Mouse (Mus musculus): ENCODE data around the gene Mknk2. TPM values are rescaled to one million over a fixed set of nuclear protein-coding genes. Genes with fewer than 3 reads are reported as not detected.

The Mknk2 gene
- polyA plus RNA-seq, 1 experiment from 2014 or later = 70.8 TPM

- H3K4me2 ChIP-seq = no peak overlapping the region
- no peak overlapping the region for H3K27ac ChIP-seq
- no peak overlapping the region for H3K4me3 ChIP-seq
- H3K9ac ChIP-seq = no peak overlapping the region
- peaks cover 54% of the 10 kb centered on the region for H3K36me3 ChIP-seq
- H3K4me1 ChIP-seq (replicated peaks) = 0 out of 2 replicates have a peak, but pooled peaks cover 3% of the 10 kb centered on the region
- no peak for ATAC-seq (replicated peaks; ENCODE audit: insufficient number of reproducible peaks, insufficient read depth, low FRiP score, low read depth)
- H3K9me3 ChIP-seq (replicated peaks) = no peaks in the 10 kb centered on the region
- 89% methylated on average over 3 of the region's 3 CpGs for WGBS
- no peaks in the 10 kb centered on the region for H3K27me3 ChIP-seq
Measured at GRCm38 (mm10) chr10:80686617-80687016, 8.7 kb upstream of the Mknk2 start.

DNA sequence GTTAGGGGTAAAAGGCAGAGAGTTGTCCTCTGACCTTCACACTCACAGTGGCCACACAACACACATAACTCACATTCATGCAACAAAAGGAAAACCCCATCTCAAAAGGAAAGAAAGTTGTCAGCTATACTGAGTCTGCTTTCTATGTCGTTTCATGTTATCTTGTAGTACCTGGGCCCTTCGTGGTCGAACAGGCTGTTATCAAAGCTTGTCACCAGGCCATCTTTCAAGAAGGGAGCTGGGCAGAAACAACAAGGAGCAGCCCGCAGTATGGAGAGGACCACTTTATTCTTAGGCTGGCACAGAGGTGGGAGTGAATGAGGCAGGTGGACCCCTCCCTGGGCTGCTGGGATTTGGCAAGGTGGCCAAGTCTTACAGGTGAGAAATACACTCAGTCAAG lies 7.1 kb upstream of the Mknk2 start:
- H3K36me3 ChIP-seq = peaks cover 43% of the 10 kb centered on the region
- peaks cover 8% of the 10 kb centered on the region for H3K4me1 ChIP-seq (replicated peaks)
- no peaks in the 10 kb centered on the region for H3K9me3 ChIP-seq (replicated peaks)
- H3K9ac ChIP-seq = no peak overlapping the region
- no peak for ATAC-seq (replicated peaks; ENCODE audit: insufficient number of reproducible peaks, insufficient read depth, low FRiP score, low read depth)
- no peaks in the 10 kb centered on the region for H3K27me3 ChIP-seq
- H3K27ac ChIP-seq = no peak overlapping the region
- 45% methylated on average over 4 of the region's 4 CpGs for WGBS
- no peak overlapping the region for H3K4me2 ChIP-seq
- no peak overlapping the region for H3K4me3 ChIP-seq

DNA sequence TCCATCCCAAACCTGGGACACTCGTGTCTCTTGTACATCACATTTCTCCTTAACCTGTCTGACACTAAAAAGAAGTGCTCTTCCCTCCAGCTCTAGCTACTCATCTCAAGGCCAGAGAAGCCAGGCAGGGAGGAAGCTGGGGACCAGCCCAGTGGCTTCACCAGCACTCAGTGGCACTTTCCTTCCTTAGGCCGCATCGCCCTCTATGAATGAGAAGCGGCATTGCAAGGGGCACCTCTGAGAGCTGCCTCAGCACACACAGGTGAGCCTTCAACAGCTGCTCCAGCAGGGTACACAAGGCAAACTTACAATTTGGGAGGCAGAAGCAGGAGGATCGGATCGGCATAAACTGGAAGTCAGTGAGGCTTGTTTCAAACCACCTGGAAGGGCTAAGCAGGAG lies 6.3 kb upstream of the Mknk2 start:
- Histone ChIP-seq H3K9me3 (replicated peaks) (no peaks in the 10 kb centered on the region), H3K36me3 (peaks cover 38% of the 10 kb centered on the region), H3K4me2 (no peak overlapping the region), H3K27me3 (no peaks in the 10 kb centered on the region), H3K27ac (no peak overlapping the region), H3K4me1 (replicated peaks) (peaks cover 15% of the 10 kb centered on the region), H3K9ac (no peak overlapping the region), H3K4me3 (no peak overlapping the region)
- peak; percentile 40; the same call in 1 of the 2 replicates for ATAC-seq (replicated peaks; ENCODE audit: insufficient number of reproducible peaks, insufficient read depth, low FRiP score, low read depth)
- 53% methylated on average over 6 of the region's 6 CpGs for WGBS

- no peak overlapping the region for H3K9ac ChIP-seq
- no peak overlapping the region for H3K4me2 ChIP-seq
- no peak overlapping the region for H3K27ac ChIP-seq
- peaks cover 21% of the 10 kb centered on the region for H3K4me1 ChIP-seq (replicated peaks)
- WGBS = 86% methylated on average over 1 of the region's 1 CpGs
- H3K36me3 ChIP-seq = peaks cover 37% of the 10 kb centered on the region
- H3K4me3 ChIP-seq = no peak overlapping the region
- no peaks in the 10 kb centered on the region for H3K9me3 ChIP-seq (replicated peaks)
- H3K27me3 ChIP-seq = no peaks in the 10 kb centered on the region
- ATAC-seq (replicated peaks; ENCODE audit: insufficient number of reproducible peaks, insufficient read depth, low FRiP score, low read depth) = no peak
Measured at GRCm38 (mm10) chr10:80683647-80684046, 5.7 kb upstream of the Mknk2 start.

GRCm38 (mm10) chr10:80682003-80682402 lies 4.1 kb upstream of the Mknk2 start:
- ATAC-seq (replicated peaks; ENCODE audit: insufficient number of reproducible peaks, insufficient read depth, low FRiP score, low read depth) = no peak
- no peak overlapping the region for H3K4me3 ChIP-seq
- H3K4me2 ChIP-seq = no peak overlapping the region
- 91% methylated on average over 6 of the region's 6 CpGs for WGBS
- no peak overlapping the region for H3K9ac ChIP-seq
- H3K27me3 ChIP-seq = no peaks in the 10 kb centered on the region
- no peak overlapping the region for H3K27ac ChIP-seq
- peaks cover 30% of the 10 kb centered on the region for H3K36me3 ChIP-seq
- H3K4me1 ChIP-seq (replicated peaks) = peaks cover 37% of the 10 kb centered on the region
- no peaks in the 10 kb centered on the region for H3K9me3 ChIP-seq (replicated peaks)

DNA sequence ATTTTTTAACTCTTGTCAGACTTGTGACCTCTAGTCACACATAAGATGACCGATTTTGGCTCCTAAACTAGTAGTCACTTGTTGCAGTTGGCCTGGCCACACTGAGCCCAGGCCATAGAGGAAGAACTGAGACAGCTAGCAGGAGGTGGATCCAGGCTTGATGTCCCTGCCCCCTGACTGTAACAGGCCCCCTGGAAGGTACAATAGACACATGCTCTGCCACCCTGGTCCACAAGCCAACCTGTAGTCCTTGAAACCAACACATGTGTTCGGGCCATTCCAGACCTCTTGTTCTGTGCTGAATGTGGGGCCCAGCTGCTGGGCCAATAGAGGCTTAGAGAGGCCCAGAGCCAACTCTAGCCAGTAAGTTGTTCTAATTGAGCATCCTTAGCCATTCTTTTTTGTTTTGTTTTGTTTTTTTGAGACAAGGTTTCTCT lies 2.4 kb upstream of the Mknk2 start:
- no peaks in the 10 kb centered on the region for H3K27me3 ChIP-seq
- 64% methylated on average over 2 of the region's 2 CpGs for WGBS
- H3K36me3 ChIP-seq = peaks cover 13% of the 10 kb centered on the region; the same call in 1 of the 2 replicates
- ATAC-seq (replicated peaks; ENCODE audit: insufficient number of reproducible peaks, insufficient read depth, low FRiP score, low read depth) = no peak
- 0 out of 2 replicates have a peak overlapping the region, but pooled peaks have one; percentile 16 for H3K9ac ChIP-seq
- H3K4me1 ChIP-seq (replicated peaks) = peaks cover 43% of the 10 kb centered on the region
- H3K4me3 ChIP-seq = no peak overlapping the region
- H3K27ac ChIP-seq = peak overlapping the region; percentile 97
- H3K9me3 ChIP-seq (replicated peaks) = no peaks in the 10 kb centered on the region
- no peak overlapping the region for H3K4me2 ChIP-seq

- Histone ChIP-seq H3K27ac (peak overlapping the region; percentile 97), H3K4me3 (no peak overlapping the region), H3K4me1 (replicated peaks) (peaks cover 49% of the 10 kb centered on the region), H3K27me3 (no peaks in the 10 kb centered on the region), H3K4me2 (no peak overlapping the region), H3K36me3 (peaks cover 13% of the 10 kb centered on the region; the same call in 1 of the 2 replicates), H3K9me3 (replicated peaks) (no peaks in the 10 kb centered on the region), H3K9ac (0 out of 2 replicates have a peak overlapping the region, but pooled peaks have one; percentile 16)
- ATAC-seq (replicated peaks; ENCODE audit: insufficient number of reproducible peaks, insufficient read depth, low FRiP score, low read depth) = no peak
- 41% methylated on average over 9 of the region's 9 CpGs for WGBS
Measured at GRCm38 (mm10) chr10:80679556-80680259, 1.8 kb upstream of the Mknk2 start.

- Histone ChIP-seq H3K9me3 (replicated peaks) (no peaks in the 10 kb centered on the region), H3K9ac (0 out of 2 replicates have a peak overlapping the region, but pooled peaks have one; percentile 8), H3K4me1 (replicated peaks) (peaks cover 55% of the 10 kb centered on the region), H3K4me3 (peak overlapping the region; percentile 96), H3K27ac (peak overlapping the region; percentile 97), H3K36me3 (peaks cover 7% of the 10 kb centered on the region; the same call in 1 of the 2 replicates), H3K27me3 (no peaks in the 10 kb centered on the region), H3K4me2 (peak overlapping the region; percentile 77)
- no peak for ATAC-seq (replicated peaks; ENCODE audit: insufficient number of reproducible peaks, insufficient read depth, low FRiP score, low read depth)
- 41% methylated on average over 10 of the region's 10 CpGs for WGBS
Measured at GRCm38 (mm10) chr10:80678601-80679377, 877 bp upstream of the Mknk2 start.

GRCm38 (mm10) chr10:80677128-80677875 lies 610 bp downstream of the Mknk2 start:
- Histone ChIP-seq H3K4me2 (peak overlapping the region; percentile 77), H3K4me1 (replicated peaks) (peaks cover 70% of the 10 kb centered on the region), H3K4me3 (peak overlapping the region; percentile 96), H3K9ac (peak overlapping the region; percentile 70), H3K27me3 (no peaks in the 10 kb centered on the region), H3K27ac (peak overlapping the region; percentile 97), H3K9me3 (replicated peaks) (no peaks in the 10 kb centered on the region), H3K36me3 (no peaks in the 10 kb centered on the region; the same call in 1 of the 2 replicates)
- ATAC-seq (replicated peaks; ENCODE audit: insufficient number of reproducible peaks, insufficient read depth, low FRiP score, low read depth) = no peak
- 24% methylated on average over 9 of the region's 9 CpGs for WGBS

DNA sequence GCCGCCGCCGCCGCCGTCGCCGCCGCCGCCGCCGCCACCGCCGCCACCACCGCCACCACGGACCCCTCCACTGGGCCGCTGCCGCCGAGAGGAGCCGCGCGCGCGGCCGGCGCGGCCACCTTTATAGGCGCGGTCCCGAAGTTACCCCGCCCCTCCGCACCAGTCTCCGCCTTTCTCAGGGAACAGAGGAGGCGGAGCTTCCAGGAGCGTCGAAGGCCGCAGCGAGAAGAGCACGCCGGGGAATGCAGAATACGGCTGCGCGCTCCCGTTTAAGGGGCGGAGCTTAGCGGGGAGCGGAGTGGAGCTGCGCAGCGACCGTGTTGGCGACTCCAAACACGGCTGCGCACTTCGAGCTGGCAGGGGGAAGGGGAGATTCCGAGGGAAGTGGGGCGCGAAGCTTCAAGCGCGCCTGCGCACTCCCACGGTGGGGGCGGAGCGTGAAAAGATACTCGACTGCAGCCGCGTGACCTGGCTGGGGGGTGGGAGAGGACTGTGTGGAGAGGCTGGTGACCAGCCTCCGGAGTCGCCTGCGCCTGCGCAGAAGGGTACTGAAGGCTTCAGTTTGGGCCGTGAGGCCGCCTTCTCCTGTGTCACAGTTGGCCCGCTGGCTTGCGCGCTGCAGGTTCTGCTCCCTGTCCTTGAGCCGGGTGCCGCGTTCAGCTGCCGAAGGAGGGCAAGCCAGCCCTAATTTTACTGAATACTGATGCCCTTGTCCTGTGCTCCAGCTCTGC lies 1.5 kb downstream of the Mknk2 start:
- ATAC-seq (replicated peaks; ENCODE audit: insufficient number of reproducible peaks, insufficient read depth, low FRiP score, low read depth) = peak; percentile 86
- Histone ChIP-seq H3K4me3 (peak overlapping the region; percentile 96), H3K4me1 (replicated peaks) (peaks cover 74% of the 10 kb centered on the region), H3K27ac (peak overlapping the region; percentile 97), H3K9me3 (replicated peaks) (no peaks in the 10 kb centered on the region), H3K27me3 (no peaks in the 10 kb centered on the region), H3K36me3 (peaks cover 4% of the 10 kb centered on the region), H3K4me2 (peak overlapping the region; percentile 77), H3K9ac (peak overlapping the region; percentile 97)
- WGBS = under 1% methylated on average over 69 of the region's 78 CpGs

Measured in heart, embryonic 15.5 days (tissue).